12 mouse cellular contexts compared by ENCODE assay signal in the genomic region with DNA sequence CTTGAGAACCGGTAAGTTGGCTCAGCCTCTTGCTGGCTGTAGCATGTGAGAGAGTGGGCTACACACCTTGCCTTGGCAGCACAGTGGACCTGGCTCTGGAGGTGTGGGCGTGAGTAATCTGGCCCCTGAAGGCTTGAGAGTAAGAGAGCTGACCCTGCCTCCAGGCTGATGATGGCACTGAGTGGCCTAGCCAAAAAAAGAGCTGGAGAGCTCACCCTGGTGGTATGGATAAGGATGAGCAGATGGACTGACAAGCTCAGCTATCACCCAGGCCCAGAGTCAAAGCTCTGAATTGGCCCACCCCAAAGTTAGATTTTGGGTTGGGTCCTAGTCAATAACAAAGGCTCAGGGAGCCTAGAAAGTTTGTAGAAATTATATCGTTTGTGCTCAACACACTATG. TPM values are rescaled to one million over a fixed set of nuclear protein-coding genes. Genes with fewer than 3 reads are reported as not detected.
DNase-seq lines count a peak whose midpoint lies in the region; ATAC-seq and TF ChIP-seq lines count a peak whose summit lies in the region.
"Had no signal": no experiment of that assay in that cellular context is flagged by ENCODE, and none has a peak within 500 bp of the region (broad histone marks: within the 10 kb centered on the region; RNA-seq: fewer than 3 reads in every experiment).

No protein-coding gene starts in this region.

- WGBS in heart, embryonic 11.5 days (ENCODE audit: insufficient replicate concordance), result 55% methylated on average over 3 of the region's 3 CpGs
- WGBS in midbrain, embryonic 11.5 days, result 60% methylated on average over 3 of the region's 3 CpGs
- WGBS in midbrain, embryonic 14.5 days, result 65% methylated on average over 3 of the region's 3 CpGs
- 66% methylated on average over 3 of the region's 3 CpGs for WGBS in lung, adult 2 months
- 88% methylated on average over 3 of the region's 3 CpGs for WGBS in thymus, adult 2 months

- H3K4me2 ChIP-seq in heart, embryonic 11.5 days, result no peak overlapping the region
- no peak overlapping the region for H3K4me2 ChIP-seq in midbrain, embryonic 11.5 days
- H3K4me2 ChIP-seq in midbrain, embryonic 14.5 days (ENCODE audit: low read length), result no peak overlapping the region
- H3K4me2 ChIP-seq: forebrain, embryonic 15.5 days had no signal

- H3K36me3 ChIP-seq in heart, embryonic 11.5 days (ENCODE audit: control insufficient read depth, insufficient read depth, low read length), result no peaks in the 10 kb centered on the region
- H3K36me3 ChIP-seq in midbrain, embryonic 11.5 days (ENCODE audit: control insufficient read depth, insufficient read depth, low read length), result no peaks in the 10 kb centered on the region
- H3K36me3 ChIP-seq in midbrain, embryonic 14.5 days (ENCODE audit: control insufficient read depth, insufficient read depth, low read length), result no peaks in the 10 kb centered on the region
- H3K36me3 ChIP-seq in thymus, adult 2 months (ENCODE audit: control insufficient read depth, insufficient read depth, low read length), result no peaks in the 10 kb centered on the region
- H3K36me3 ChIP-seq: forebrain, embryonic 15.5 days had no signal

- H3K27me3 ChIP-seq in heart, embryonic 11.5 days (ENCODE audit: control insufficient read depth, insufficient read depth, low read length), result no peaks in the 10 kb centered on the region
- no peaks in the 10 kb centered on the region for H3K27me3 ChIP-seq in midbrain, embryonic 11.5 days (ENCODE audit: control insufficient read depth, insufficient read depth, low read length)
- no peaks in the 10 kb centered on the region for H3K27me3 ChIP-seq in midbrain, embryonic 14.5 days (ENCODE audit: control insufficient read depth, insufficient read depth, low read length)
- H3K27me3 ChIP-seq in thymus, adult 2 months (ENCODE audit: control insufficient read depth, insufficient read depth, low read length), result no peaks in the 10 kb centered on the region; the same call in 1 of the 2 replicates
- H3K27me3 ChIP-seq: forebrain, embryonic 15.5 days had no signal

- H3K4me1 ChIP-seq in heart, embryonic 11.5 days (ENCODE audit: control insufficient read depth, insufficient read depth, low read length), result no peaks in the 10 kb centered on the region
- H3K4me1 ChIP-seq in midbrain, embryonic 11.5 days (ENCODE audit: control insufficient read depth, insufficient read depth, low read length), result no peaks in the 10 kb centered on the region
- H3K4me1 ChIP-seq in midbrain, embryonic 14.5 days (ENCODE audit: control insufficient read depth, insufficient read depth, low read length), result no peaks in the 10 kb centered on the region
- H3K4me1 ChIP-seq in lung, adult 2 months (ENCODE audit: control insufficient read depth, insufficient read depth, low read length), result no peaks in the 10 kb centered on the region
- H3K4me1 ChIP-seq in thymus, adult 2 months (replicated peaks; ENCODE audit: control insufficient read depth, insufficient read depth, low read length), result no peaks in the 10 kb centered on the region
- H3K4me1 ChIP-seq: forebrain, embryonic 15.5 days had no signal

- ATAC-seq in heart, embryonic 11.5 days (replicated peaks; ENCODE audit: insufficient number of reproducible peaks, low FRiP score, low TSS enrichment), result no peak
- ATAC-seq in midbrain, embryonic 11.5 days (ENCODE audit: low FRiP score), result peak; percentile 50; the same call in 1 of the 2 replicates
- ATAC-seq in midbrain, embryonic 14.5 days (ENCODE audit: low FRiP score, low TSS enrichment), result no peak
- peak; percentile 77; the same call in 1 of the 2 replicates for ATAC-seq in megakaryocyte-erythroid progenitor cell, adult 5-6 weeks (replicated peaks; ENCODE audit: low FRiP score, low TSS enrichment, poor library complexity, severe bottlenecking)

- H3K9ac ChIP-seq in heart, embryonic 11.5 days (ENCODE audit: low read depth, low read length), result no peak overlapping the region
- no peak overlapping the region for H3K9ac ChIP-seq in midbrain, embryonic 11.5 days (ENCODE audit: low read length)
- H3K9ac ChIP-seq in midbrain, embryonic 14.5 days (replicated peaks; ENCODE audit: low read length), result no peak overlapping the region
- H3K9ac ChIP-seq: forebrain, embryonic 15.5 days had no signal

- no peak for TF ChIP-seq CTCF in lung, adult 2 months (IDR thresholded peaks at IDR 0.05; ENCODE audit: insufficient read depth, low read length)
- TF ChIP-seq CTCF in thymus, adult 2 months (IDR thresholded peaks at IDR 0.05; ENCODE audit: borderline replicate concordance, control insufficient read depth, extremely low read depth, insufficient read depth, low read length, poor library complexity), result no peak

- H3K4me3 ChIP-seq in heart, embryonic 11.5 days (ENCODE audit: low read depth, low read length), result no peak overlapping the region
- H3K4me3 ChIP-seq in midbrain, embryonic 11.5 days (ENCODE audit: low read depth, low read length), result no peak overlapping the region
- no peak overlapping the region for H3K4me3 ChIP-seq in midbrain, embryonic 14.5 days (replicated peaks; ENCODE audit: low read depth, low read length)
- no peak overlapping the region for H3K4me3 ChIP-seq in lung, adult 2 months (replicated peaks; ENCODE audit: extremely low read depth, low read depth, low read length)
- no peak overlapping the region for H3K4me3 ChIP-seq in thymus, adult 2 months (ENCODE audit: control insufficient read depth, insufficient read depth, low read length)
- H3K4me3 ChIP-seq: forebrain, embryonic 15.5 days had no signal

- no peak overlapping the region for H3K27ac ChIP-seq in heart, embryonic 11.5 days (ENCODE audit: low read depth, low read length)
- H3K27ac ChIP-seq in midbrain, embryonic 11.5 days (ENCODE audit: low read depth, low read length), result no peak overlapping the region
- H3K27ac ChIP-seq in midbrain, embryonic 14.5 days (replicated peaks; ENCODE audit: low read depth, low read length), result no peak overlapping the region
- H3K27ac ChIP-seq in thymus, adult 2 months (ENCODE audit: control insufficient read depth, insufficient read depth, low read length), result no peak overlapping the region
- H3K27ac ChIP-seq: forebrain, embryonic 15.5 days had no signal

- H3K9me3 ChIP-seq in heart, embryonic 11.5 days (replicated peaks; ENCODE audit: control insufficient read depth, low read length), result no peaks in the 10 kb centered on the region
- no peaks in the 10 kb centered on the region for H3K9me3 ChIP-seq in midbrain, embryonic 11.5 days (ENCODE audit: control insufficient read depth, low read length)
- H3K9me3 ChIP-seq in midbrain, embryonic 14.5 days (ENCODE audit: control insufficient read depth, low read length), result no peaks in the 10 kb centered on the region
- H3K9me3 ChIP-seq: forebrain, embryonic 15.5 days had no signal

- TF ChIP-seq POLR2A in lung, adult 2 months (IDR thresholded peaks at IDR 0.05; ENCODE audit: borderline replicate concordance, extremely low read depth, low read depth, low read length), result no peak
- no peak for TF ChIP-seq POLR2A in thymus, adult 2 months (IDR thresholded peaks at IDR 0.05; ENCODE audit: control insufficient read depth, extremely low read depth, insufficient read depth, low read length, poor library complexity)

- DNase-seq in heart, adult 11 months, result peak; percentile 87
- DNase-seq in midbrain, embryonic 11.5 days (ENCODE audit: low spot score, missing footprints), result no peak
- no peak for DNase-seq in midbrain, embryonic 14.5 days
- DNase-seq in adrenal gland, postnatal 36 days, result peak; percentile 8 to 15
- no peak for DNase-seq in lung, adult 2 months
- no peak for DNase-seq in thymus, adult 2 months
- DNase-seq: heart, postnatal 4 days; lung, postnatal 14 days had no signal

RNA-seq across cellular contexts. Expression of gene Stpg2, which starts 52.8 kb away (rescaled TPM):
- polyA plus RNA-seq in heart, embryonic 11.5 days (2014; fragmentation: Nextera tagmentation; extraction: Ambion mirVana), result not detected in 2 replicates
- 0.15 TPM in 2 replicates for polyA plus RNA-seq in midbrain, embryonic 11.5 days (2014; fragmentation: Nextera tagmentation; extraction: Ambion mirVana)
- polyA plus RNA-seq in midbrain, embryonic 14.5 days (2014; fragmentation: Nextera tagmentation; extraction: Ambion mirVana), result 0.20 TPM in 1 of 2 replicates, not detected in the other
- under 1 TPM; 0.16 to 0.23 TPM for total RNA-seq in adrenal gland, postnatal 36 days (2021)
- not detected in 2 replicates for total RNA-seq in megakaryocyte-erythroid progenitor cell, adult 5-6 weeks (2014; fragmentation: Nextera tagmentation)
- not detected in 2 replicates for total RNA-seq in megakaryocyte-erythroid progenitor cell, adult 5-6 weeks (2017)
- polyA plus RNA-seq in lung, adult 2 months (2012; rRNA removed), result not detected in 2 replicates
- not detected in 2 replicates for polyA plus RNA-seq in thymus, adult 2 months (2012; rRNA removed)
- total RNA-seq: heart, postnatal 4 days had no signal
- polyA plus RNA-seq: forebrain, embryonic 15.5 days; stomach, embryonic 16.5 days had no signal

Comparison
In these comparisons a context has a peak if more than half of its experiments do, and no peak if none do; other contexts are left out.
1. ATAC-seq: peak in midbrain, embryonic 11.5 days (single experiment) and megakaryocyte-erythroid progenitor cell, adult 5-6 weeks (single experiment); none in heart, embryonic 11.5 days (single experiment) and midbrain, embryonic 14.5 days (single experiment).
2. DNase-seq: peak in heart, adult 11 months (single experiment) and adrenal gland, postnatal 36 days (2 of 2); none in midbrain, embryonic 11.5 days (single experiment), midbrain, embryonic 14.5 days (single experiment), lung, adult 2 months (single experiment) and thymus, adult 2 months (single experiment).